Mouse (Mus musculus): ENCODE data around the gene Rps15.
A peak's percentile ranks its signal among the peaks of the same experiment; 100 is the strongest.

Rps15 gene

DNA sequence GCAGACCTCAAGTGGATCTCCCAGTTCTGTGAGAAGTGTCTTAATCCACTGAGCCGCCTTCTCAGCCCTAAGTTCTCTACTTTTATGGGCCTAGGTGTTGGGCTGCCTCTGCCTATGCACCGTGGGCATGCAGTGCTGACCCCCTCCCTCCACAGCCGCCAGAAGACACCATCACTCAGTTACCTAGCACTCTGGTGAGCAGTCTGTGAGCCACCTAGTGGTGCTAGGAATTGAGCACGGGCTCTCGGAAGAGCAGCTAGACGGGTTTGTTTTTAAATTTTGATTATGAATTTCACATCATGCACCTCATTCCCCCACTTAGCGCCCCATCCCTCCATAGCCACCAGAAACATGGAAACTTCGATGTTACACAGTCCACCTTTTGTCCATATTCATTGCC is 3.6 kb upstream of the Rps15 start:
- no peak for ATAC-seq (ENCODE audit: low TSS enrichment)

DNA sequence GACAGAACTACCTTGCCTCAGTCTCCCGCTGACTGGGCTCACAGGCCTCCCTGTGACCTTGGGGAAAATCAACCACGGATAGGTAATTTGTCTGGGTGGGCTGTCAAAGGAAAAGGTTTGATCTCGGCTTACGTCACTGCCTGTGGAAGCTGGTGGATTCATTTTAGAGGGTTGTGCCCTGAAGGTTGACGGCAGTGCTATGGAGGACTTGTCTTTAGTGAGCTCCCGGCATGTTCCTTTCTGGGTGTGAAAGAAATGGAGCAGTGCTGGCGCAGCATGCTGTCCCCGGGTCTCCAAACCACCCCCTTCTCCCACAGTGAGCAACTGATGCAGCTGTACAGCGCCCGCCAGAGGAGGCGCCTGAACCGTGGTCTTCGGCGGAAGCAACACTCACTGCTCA is 1.1 kb downstream of the Rps15 start:
- ATAC-seq (ENCODE audit: low TSS enrichment): no peak

DNA sequence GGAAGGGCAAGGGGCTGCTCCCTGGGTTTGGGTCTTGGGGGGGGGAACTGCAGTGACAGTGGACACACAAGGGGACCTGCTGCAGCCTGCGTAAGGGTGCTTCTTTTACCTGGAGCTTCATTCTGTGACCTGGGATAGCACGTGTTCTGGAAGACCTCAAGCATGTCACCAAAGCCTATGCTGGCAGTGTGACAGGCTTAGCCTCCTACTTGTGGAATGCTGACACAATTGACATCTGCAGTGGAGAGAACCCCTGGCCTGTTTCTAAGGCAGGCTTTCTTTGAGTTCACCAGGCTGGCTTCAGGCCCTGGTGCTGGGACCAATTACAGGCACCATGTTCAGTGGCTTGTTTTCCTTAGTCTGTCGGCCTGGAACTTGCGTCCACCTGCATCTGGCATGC is 2.1 kb downstream of the Rps15 start:
- no peak for ATAC-seq (ENCODE audit: low TSS enrichment)

DNA sequence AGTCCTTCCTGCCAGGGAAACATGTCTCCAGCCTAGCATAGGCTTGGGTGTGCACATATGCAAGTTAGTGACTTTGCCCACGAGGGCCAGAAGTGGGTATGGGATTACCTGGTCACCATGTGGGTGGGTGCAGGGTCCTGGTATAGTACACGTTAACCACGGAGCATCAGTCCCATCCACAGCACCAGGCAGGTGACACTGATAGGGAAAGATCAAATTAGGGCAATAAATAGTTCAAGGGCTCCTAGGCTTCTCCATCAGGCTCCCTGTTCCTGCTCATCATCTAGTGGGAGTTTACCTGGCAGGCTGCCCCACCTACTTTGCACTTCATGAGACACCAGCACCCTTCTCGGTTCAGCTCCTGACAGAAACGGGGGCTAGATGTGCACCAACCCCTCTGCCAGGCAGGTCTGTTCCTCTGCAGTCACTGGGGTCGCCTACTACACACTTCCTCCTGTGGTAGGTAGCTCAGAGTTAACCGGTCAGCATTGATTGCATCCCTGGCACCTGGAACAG is 2.6 kb downstream of the Rps15 start:
- ATAC-seq (ENCODE audit: low TSS enrichment): no peak

DNA sequence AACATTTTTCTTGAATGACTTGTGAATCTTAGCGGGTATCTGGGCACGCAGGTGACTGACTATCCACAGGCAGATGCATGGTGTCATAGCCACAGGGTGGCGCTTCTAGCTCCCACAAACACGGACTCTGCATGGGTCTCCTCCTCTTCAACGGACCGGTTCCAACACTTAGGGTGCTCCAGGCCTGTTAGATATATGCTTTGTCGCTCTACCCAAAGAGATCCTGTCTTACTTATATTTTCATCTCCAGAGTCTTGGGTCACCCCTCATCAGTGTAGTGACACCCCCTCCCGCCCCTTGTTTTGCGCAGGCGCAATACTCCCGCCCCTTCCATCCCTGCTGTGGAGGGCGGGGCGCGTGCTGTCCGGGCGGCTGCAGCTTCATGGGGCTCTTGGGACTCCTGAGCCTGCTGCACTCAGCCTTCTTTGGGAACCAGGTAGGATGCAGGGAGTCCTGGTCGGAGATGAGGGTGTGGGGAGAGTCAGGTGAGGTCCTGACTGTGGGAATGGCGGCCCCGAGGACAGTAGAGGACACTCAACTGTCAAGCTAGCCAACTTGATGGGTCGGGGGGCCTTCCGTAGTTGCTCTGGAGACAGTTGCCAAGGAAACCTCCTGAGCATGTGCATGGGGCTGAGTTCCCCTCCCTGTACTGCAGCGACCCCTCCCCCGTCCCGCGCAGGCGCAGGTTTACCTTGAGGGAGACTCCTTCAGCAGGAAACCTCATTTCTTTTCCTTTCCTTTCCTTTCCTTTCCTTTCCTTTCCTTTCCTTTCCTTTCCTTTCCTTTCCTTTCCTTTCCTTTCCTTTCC is 3.6 kb downstream of the Rps15 start, which contains the start of gene Apc2:
TSS of gene Apc2 (plus strand) at position 360 of the 808 bp plus-strand sequence.
- peak; percentile 42 for ATAC-seq (ENCODE audit: low TSS enrichment)

DNA sequence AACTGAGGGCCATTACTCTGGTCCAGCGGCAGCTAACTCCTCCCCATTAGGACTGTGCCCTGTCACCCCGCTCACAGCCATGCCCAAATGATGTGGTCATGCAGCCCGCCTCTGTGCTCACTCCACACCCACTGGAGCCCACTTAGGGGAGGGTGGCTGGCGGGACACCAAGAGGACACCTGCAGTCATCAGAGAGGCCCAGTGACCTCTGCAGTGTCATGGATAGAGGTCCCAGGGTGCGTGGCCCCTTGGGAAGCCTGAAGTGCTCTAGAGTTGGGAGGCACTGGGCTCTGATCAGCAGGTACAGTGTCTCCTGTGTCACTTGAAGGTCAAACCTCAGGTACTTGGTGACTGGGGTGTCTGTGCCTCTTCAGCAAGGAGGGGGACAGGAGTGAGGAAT is 4.6 kb downstream of the Rps15 start:
- no peak for ATAC-seq (ENCODE audit: low TSS enrichment)

DNA sequence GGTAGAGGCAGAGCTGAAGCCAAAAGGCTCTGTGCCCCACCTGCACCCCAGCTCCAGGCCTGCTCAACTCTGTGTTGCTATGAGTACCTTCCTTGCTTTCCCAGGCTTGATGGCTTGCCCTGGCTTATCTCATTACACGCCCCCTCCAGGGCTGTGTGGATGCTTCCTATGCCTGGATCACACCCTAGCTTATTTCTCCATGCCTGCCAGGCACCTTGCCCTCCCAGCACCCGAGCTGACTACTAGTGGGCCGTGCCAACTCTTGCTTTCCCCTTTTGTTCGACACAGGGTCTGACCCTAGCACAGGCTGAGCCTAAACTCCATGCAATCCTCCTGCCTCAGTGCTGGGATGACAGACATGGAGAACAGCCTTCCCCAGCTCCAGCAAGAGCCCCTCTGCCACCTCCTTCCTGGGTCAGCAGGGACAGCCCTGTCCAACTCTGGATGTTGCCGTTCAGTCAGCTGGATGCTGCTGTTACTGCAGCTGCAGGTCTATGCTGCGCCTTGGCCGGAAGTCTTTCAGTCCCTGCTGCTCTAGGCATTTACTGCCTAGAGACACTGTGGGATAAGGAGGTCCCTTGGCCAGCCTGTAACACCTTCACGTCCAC is 5.4 kb downstream of the Rps15 start:
- ATAC-seq (ENCODE audit: low TSS enrichment): no peak

DNA sequence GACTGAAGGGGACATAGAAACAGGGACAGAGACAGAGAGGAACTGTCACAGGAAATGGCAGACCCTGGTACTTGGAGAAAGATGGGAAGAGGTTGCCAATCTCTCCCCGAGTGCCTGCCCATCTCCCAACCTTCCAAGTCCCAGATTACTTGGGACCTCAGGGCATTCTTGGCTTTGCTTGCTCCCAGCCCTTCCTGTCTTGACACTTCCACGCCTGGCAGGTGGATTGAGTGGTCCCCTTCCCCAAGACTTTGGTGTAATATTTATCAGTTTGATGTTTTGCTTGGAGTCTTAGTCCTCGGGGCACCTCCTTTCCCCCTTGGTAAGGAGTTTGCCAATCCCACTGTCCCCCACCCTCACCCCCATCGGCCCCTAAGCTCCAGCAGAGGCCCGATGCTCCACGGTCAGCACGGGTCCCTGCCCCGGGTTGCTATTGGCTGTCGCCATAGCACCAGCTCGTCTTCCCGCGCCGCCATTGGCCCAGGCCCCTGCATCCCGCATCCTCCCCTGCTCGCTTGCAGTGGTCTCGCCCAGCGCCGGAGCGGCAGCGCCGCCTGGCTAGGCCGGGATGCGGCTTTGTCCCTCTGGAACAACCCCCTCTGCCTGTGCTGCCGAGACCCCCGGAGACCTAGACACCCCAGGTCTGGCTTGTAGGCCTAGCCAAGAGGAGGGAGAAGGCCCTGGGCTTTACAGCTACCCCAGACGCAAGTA is 6.5 kb downstream of the Rps15 start:
- ATAC-seq (ENCODE audit: low TSS enrichment): peak; percentile 67

DNA sequence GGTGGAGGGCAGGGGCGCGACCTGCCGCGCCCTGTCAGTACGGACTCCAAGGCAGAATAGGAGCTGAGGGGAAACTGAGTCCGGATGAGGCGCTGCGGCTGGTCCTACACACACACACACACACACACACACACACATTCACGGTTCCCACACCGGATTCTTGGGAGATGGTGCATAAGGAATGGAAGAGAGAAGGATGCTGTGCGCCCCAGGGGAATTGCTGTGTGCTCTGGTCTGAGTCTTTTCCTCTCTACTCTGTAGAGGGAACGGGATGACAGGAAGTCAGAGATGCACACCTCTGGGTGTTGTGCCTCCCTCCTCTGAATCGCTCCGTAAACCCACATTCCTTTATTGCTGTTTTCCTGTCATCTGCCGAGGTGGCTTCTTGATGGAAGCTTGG is 7.0 kb downstream of the Rps15 start:
- ATAC-seq (ENCODE audit: low TSS enrichment): peak; percentile 11; the same call in 1 of the 2 replicates

DNA sequence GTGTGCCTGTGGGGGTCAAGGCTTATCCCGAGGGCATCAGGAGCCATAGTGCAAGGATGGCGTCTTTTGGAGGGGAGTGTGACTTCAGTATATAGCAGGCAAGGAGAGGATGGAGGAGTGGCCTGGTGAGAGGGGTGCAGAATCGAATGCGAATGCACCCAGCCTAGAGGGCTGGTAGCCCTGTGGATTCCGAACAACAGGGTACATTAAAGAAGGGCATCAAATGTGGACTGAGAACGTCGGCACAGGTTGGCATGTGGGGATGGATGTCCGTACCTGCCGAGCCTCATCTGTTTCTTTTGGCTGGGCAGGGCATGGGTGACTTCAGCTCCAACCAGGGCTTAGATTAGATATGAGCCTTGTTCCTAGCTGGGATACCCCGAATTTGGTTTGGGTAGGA is 7.6 kb downstream of the Rps15 start:
- no peak for ATAC-seq (ENCODE audit: low TSS enrichment)

DNA sequence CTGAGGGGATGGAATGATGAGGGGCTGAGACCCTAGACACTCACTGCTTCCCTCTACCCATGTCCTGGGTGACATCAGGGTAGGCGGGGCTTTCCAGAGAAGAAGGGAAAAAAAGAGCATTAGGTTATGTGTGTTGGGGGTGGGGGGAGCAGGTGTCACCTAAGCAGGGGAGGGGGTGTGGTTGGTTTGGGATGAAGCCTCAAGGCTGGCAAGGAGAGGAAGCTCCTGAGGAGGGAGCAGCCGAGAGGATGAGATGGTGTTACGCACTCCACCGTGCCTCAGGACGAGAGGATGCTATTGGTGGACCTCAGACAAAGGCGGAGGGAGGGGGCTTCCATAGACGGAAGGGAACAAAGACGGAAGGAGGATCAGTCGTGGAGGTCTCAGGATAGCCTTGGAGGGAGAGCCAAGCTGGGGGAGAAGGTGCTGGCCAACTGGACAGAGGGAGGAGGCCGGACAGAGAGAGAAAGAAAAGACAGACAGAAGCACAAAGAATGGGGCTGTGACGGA is 8.5 kb downstream of the Rps15 start:
- ATAC-seq (ENCODE audit: low TSS enrichment): no peak

DNA sequence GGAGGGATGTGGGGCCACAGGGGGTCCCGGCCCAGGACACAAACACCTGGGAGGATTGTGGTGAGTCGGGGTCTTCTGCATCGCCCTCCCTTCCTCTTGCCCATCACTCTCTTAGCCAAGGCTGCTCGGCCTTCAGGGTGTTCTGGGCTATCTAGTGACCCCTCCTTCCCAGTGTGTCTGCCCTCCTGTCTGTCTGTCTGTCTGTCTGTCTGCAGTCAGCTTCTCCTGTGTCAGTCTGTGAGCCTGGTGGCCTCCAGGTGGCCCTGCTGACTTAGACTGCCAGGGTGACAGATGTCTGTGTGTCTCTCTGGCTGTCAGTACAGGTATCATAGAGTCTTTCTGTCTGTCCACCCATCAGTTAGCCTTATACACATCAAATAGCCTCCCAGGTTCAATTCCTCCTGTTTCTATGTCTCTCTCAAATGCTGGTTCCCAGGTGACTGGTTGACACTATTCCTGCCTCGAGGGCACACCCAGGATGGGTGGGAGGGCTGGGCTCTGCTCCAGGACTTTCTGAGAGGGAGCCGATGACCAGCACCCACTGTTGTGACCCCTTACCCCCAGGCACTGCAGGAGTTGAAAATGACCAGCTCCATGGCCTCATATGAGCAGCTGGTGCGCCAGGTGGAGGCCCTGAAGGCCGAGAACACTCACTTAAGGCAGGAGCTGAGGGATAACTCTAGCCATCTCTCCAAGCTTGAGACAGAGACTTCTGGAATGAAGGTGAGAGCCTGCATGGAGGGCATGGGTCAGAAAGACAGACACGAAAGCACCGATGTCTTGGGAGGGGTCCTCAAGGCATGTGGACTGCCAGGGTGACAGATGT is 9.2 kb downstream of the Rps15 start:
- no peak for ATAC-seq (ENCODE audit: low TSS enrichment)

DNA sequence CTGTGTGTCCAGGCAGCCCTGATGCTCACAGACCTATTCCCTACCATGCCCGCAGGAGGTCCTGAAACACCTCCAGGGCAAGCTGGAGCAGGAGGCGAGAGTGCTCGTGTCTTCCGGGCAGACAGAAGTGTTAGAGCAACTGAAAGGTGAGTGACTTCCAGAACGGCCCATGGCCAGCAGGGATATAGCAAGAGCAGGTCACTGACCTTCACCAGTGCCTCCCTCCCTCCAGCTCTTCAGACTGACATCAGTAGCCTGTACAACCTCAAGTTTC is 9.8 kb downstream of the Rps15 start:
- ATAC-seq (ENCODE audit: low TSS enrichment): no peak

DNA sequence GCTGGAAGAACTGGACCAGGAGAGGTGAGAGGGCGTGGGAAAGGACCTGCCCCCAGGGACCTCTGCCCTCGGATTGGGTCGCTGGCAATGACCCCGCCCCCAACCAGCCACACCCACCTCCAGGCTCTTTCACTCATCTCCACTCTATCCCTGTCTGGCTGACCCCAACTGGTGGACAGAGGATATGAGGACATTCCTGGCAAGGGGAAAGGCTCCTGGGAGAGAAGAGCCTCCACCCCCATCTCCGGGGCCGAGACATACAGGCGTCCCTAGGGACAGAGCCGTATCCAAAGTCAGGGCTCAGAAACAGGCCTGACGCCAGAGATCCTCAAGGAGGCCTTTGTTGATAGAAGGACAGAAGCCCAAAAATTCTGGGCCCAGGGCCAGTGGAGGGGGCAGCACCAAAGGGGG is 10.2 kb downstream of the Rps15 start:
- ATAC-seq (ENCODE audit: low TSS enrichment): 0 out of 2 replicates have a peak, but pooled peaks have one; percentile 8

DNA sequence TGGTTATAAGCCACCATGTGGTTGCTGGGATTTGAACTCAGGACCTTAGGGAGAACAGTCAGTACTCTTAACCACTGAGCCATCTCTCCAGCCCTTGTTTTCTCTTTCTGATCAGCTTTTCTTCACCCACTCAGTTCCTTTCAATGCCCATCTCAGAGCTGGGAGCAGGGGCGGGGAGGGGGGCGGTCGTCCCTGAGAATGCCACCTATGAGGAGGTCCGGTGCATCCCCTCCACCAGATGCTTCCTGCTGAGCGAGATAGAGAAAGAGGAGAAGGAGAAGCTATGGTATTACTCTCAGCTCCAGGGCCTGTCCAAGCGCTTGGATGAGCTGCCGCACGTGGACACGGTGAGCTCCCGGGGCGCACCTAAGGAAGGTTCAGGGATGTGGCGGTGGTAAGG is 12.2 kb downstream of the Rps15 start:
- no peak for ATAC-seq (ENCODE audit: low TSS enrichment)

DNA sequence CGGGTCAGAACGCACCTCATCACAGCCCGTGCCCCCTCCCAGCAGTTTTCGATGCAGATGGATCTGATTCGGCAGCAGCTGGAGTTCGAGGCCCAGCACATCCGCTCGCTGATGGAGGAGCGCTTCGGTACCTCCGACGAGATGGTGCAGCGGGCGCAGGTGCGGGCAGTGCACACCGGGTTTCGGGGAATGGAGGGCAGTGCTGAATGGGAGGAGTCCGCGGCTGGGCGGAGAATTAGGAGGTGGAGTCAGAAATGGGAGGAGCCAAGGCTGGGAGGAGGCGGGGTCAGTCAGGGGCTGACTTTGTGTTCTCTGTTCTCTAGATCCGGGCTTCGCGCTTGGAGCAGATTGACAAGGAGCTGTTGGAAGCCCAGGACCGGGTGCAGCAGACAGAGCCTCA is 12.6 kb downstream of the Rps15 start:
- no peak for ATAC-seq (ENCODE audit: low TSS enrichment)

DNA sequence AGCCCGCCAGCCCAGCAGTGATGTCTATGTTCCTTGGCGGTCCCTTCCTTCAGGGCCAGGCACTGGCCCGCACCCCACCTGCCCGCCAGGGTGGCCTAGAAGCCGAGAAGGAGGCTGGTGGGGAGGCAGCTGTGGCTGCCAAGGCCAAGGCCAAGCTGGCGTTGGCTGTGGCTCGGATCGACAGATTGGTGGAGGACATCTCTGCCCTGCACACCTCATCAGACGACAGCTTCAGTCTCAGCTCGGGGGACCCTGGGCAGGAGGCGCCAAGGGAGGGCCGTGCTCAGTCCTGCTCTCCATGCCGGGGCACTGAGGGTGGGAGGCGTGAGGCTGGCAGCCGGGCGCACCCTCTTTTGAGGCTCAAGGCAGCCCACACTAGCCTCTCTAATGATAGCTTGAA is 19.3 kb downstream of the Rps15 start:
- no peak for ATAC-seq (ENCODE audit: low TSS enrichment)

DNA sequence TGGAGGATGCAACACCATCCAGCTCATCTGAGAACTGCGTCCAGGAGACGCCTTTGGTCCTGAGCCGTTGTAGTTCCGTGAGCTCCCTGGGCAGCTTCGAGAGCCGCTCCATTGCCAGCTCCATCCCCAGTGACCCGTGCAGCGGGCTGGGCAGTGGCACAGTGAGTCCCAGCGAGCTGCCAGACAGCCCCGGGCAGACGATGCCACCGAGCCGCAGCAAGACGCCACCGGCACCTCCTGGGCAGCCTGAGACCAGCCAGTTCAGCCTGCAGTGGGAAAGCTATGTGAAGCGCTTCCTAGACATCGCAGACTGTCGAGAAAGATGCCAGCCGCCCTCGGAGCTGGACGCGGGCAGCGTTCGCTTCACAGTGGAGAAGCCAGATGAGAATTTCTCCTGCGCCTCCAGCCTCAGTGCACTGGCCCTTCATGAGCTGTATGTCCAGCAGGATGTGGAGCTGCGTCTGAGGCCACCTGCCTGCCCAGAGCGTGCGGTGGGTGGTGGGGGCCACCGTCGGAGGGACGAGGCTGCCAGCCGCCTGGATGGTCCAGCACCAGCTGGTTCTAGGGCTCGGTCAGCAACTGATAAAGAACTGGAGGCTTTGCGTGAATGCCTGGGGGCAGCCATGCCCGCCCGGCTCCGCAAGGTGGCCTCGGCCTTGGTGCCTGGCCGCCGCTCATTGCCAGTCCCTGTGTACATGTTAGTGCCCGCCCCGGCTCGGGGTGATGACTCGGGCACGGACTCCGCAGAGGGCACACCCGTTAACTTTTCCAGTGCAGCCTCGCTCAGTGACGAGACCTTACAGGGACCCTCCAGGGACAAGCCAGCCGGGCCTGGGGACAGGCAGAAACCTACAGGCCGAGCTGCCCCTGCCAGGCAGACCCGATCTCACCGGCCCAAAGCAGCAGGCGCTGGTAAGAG is 20.6 kb downstream of the Rps15 start:
- no peak for ATAC-seq (ENCODE audit: low TSS enrichment)

DNA sequence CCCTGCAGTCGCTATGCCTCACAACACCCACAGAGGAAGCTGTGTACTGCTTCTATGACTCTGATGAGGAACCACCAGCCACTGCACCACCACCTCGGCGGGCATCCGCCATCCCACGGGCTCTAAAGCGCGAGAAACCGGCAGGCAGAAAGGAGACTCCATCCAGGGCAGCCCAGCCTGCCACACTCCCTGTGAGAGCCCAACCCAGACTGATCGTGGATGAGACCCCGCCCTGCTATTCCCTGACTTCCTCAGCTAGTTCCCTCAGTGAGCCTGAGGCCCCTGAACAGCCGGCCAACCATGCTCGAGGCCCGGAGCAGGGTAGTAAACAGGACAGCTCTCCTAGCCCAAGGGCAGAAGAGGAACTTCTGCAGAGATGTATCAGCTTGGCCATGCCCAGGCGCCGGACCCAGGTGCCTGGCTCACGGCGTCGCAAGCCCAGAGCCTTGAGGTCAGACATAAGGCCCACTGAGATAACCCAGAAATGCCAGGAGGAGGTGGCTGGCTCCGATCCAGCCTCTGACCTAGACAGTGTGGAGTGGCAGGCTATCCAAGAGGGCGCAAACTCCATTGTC is 21.5 kb downstream of the Rps15 start:
- no peak for ATAC-seq (ENCODE audit: low TSS enrichment)

DNA sequence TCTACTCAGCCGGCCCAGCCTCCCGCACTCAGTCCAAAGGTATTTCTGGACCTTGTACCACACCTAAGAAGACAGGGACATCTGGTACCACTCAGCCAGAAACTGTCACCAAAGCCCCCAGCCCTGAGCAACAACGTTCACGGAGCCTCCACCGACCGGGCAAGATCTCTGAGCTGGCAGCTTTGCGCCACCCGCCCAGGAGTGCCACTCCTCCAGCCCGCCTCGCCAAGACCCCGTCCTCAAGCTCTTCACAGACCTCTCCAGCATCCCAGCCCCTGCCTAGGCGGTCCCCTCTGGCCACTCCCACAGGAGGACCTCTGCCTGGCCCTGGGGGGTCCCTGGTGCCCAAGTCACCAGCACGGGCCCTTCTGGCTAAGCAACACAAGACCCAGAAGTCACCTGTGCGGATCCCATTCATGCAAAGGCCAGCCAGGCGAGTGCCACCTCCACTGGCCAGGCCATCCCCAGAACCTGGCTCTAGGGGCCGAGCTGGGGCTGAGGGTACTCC is 22.3 kb downstream of the Rps15 start:
- ATAC-seq (ENCODE audit: low TSS enrichment): no peak

Measured in frontal cortex, adult (tissue).